Mouse (Mus musculus) erythroblast, embryonic 14.5 days (primary cell): Measurements from ENCODE around the gene Cd5l. TPM values are rescaled to one million over a fixed set of nuclear protein-coding genes. Genes with fewer than 3 reads are reported as not detected.
"Not testable (repeated sequence)": the region's sequence is repeated elsewhere in the genome, so short reads cannot be mapped to it uniquely, and the experiment has no call there.

ENCODE experiments used
- H3K27me3 ChIP-seq: 2 replicates; pipeline ENCODE4 v1.6.1; 2012; ENCODE audit warnings: inconsistent platforms; ENCODE audit not compliant: control insufficient read depth
- H3K36me3 ChIP-seq: 2 replicates; pipeline ENCODE4 v1.6.1; 2012; ENCODE audit warnings: mild to moderate bottlenecking, inconsistent platforms; ENCODE audit not compliant: control insufficient read depth
- H3K4me1 ChIP-seq: 2 replicates; pipeline ENCODE4 v1.6.1; 2012; ENCODE audit warnings: inconsistent platforms; ENCODE audit not compliant: control insufficient read depth
- H3K4me3 ChIP-seq: replicated peaks from 2 replicates; pipeline ENCODE3; 2012; ENCODE audit warnings: moderate library complexity, mild to moderate bottlenecking, inconsistent platforms
- H3K9me3 ChIP-seq: 2 replicates; pipeline ENCODE4 v1.6.1; 2012; ENCODE audit warnings: low read length, inconsistent platforms, mixed read lengths; ENCODE audit not compliant: control insufficient read depth
- GATA1 ChIP-seq: IDR thresholded peaks from 2 replicates; pipeline ENCODE4 v1.6.1; 2012; ENCODE audit warnings: low read length, inconsistent platforms, mixed read lengths
- TAL1 ChIP-seq: IDR thresholded peaks from 3 replicates; pipeline ENCODE4 v1.6.1; 2012; ENCODE audit warnings: low read length, inconsistent platforms, mixed read lengths
- polyA plus RNA-seq: library from polyadenylated mRNA; stranded (reverse); fragments of >175 nt; gene quantifications from 2 replicates; pipeline ENCODE4 v1.2.3, GENCODE M21; 2012

Cd5l gene
- 0.42 and 0.74 TPM in 2 replicates for polyA plus RNA-seq

DNA sequence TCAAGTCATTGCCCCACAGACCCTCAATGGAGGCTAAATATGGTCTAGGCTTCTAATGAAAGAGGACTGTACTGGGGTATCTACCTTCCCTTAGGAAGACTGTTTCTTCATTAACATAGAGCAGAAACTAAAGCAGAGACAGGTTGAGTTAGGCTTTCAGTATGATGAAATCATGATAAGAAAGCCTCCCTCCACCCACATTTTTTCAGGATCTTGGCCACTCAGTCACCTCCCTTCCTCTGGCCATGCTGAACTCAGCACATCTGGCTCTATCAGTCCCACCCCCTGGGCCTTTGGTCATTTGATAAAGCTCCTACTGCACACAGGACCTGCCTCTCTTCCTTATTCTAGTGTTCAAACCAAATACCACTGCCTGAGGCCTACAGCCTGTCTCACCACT, at the start of gene Cd5l:
TSS of gene Cd5l (plus strand) at position 301 of the 400 bp plus-strand sequence.
- H3K4me1 ChIP-seq: no peaks in the 10 kb centered on the region
- TF ChIP-seq TAL1 (no peak), GATA1 (no peak)
- no peaks in the 10 kb centered on the region for H3K36me3 ChIP-seq
- H3K9me3 ChIP-seq: no peaks in the 10 kb centered on the region
- H3K27me3 ChIP-seq: no peaks in the 10 kb centered on the region
- no peak within 1 kb of the TSS for H3K4me3 ChIP-seq

DNA sequence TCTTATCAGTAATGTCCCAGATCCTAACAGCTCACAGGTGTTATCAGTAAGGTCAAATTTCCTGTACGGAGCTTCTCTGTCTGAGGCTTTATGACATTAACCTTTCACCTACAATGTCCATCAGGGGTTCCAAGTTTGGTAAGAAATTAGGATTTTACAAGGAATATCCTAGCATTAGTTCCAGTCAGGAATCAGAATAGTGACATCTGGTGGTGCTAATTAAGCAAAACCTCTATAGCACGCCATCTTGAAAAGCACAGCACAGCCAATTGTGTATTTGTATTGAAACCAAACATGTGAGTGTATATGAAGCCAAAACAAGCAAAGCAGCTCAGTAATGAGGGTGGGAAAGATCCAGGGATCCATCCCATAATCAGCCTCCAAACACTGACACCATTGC, 47.8 kb upstream of the Cd5l start:
- TF ChIP-seq TAL1 (no peak), GATA1 (no peak)
- no peaks in the 10 kb centered on the region for H3K4me1 ChIP-seq

DNA sequence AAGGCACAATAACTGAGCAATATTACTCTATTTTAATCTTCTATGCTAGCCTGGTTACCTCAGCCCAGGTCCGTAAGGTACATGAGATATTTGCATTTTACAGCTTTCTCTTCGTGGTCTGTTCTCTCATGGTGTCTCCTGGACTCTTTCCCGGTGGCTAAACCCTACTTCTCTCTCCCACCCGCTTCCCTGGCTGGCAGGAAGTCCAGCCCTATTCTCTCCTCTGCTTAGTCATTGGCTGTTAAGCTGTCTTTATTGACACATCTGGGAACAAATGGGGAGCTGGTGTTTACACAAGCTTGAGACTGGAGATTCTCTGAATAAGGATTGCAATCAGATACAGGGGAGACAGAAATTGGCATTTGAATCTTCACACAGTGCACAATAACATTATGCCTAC, 35.1 kb upstream of the Cd5l start:
- Histone ChIP-seq H3K4me3 (no peak overlapping the region), H3K27me3 (no peaks in the 10 kb centered on the region), H3K4me1 (no peaks in the 10 kb centered on the region), H3K36me3 (no peaks in the 10 kb centered on the region), H3K9me3 (no peaks in the 10 kb centered on the region)
- TF ChIP-seq GATA1 (no peak), TAL1 (no peak)

More for the DNA sequence above, 47.8 kb upstream of the Cd5l start:
- Histone ChIP-seq H3K4me3 (no peak overlapping the region), H3K36me3 (no peaks in the 10 kb centered on the region), H3K27me3 (no peaks in the 10 kb centered on the region), H3K9me3 (no peaks in the 10 kb centered on the region)

GRCm38 (mm10) chr3:87323778-87324177, 33.9 kb upstream of the Cd5l start:
- Histone ChIP-seq H3K4me3 (no peak overlapping the region), H3K36me3 (no peaks in the 10 kb centered on the region), H3K27me3 (no peaks in the 10 kb centered on the region), H3K4me1 (no peaks in the 10 kb centered on the region), H3K9me3 (no peaks in the 10 kb centered on the region)
- no peak for TF ChIP-seq GATA1
- no peak for TF ChIP-seq TAL1

DNA sequence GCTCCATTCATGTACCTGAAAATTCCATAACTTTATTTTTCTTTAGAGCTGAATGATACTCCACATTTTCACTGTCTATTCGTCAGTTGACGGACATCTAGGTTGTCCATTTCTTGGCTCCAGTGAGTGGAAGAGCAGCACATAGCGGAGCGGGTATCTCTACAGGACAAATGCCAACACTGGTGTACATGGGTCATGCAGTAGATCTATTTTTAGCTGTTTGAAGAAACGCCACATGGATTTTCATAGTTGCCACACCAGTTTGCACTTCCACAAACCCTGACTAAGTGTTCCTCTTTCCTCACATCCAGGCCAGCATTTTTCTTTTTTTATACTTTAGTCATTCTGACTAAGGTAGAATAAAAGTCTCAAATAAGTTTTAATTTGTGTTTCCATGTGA, 19.8 kb upstream of the Cd5l start:
- H3K4me3 ChIP-seq: no peak overlapping the region
- TF ChIP-seq GATA1: no peak
- TF ChIP-seq TAL1: no peak

DNA sequence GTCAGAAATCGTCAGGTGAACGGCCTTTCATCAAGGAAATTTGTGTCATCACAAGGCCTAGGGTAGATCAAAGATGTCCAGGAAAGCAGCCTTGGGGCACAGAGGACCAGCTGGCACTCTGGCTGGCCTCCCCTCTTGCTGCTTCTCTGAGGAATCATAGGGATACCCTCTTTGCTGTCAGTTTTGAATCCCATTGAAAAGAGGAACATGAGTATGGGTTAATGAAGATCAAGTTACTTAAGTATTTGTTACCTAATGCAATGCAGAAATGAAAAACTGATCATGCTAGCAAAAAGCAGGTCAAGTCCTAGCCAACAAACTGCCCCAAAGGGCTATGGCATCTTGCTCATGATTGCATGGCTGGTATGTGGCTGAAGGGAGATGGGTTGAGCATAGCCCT, 6.7 kb upstream of the Cd5l start:
- H3K4me3 ChIP-seq, H3K27me3 ChIP-seq, H3K36me3 ChIP-seq, H3K9me3 ChIP-seq, H3K4me1 ChIP-seq: not testable (repeated sequence)

More for the DNA sequence above, 19.8 kb upstream of the Cd5l start:
- no peaks in the 10 kb centered on the region for H3K27me3 ChIP-seq
- no peaks in the 10 kb centered on the region for H3K36me3 ChIP-seq
- H3K9me3 ChIP-seq: no peaks in the 10 kb centered on the region
- H3K4me1 ChIP-seq: no peaks in the 10 kb centered on the region

GRCm38 (mm10) chr3:87359215-87359614, 1.5 kb downstream of the Cd5l start:
- TF ChIP-seq GATA1 (no peak), TAL1 (no peak)
- Histone ChIP-seq H3K36me3 (no peaks in the 10 kb centered on the region), H3K27me3 (no peaks in the 10 kb centered on the region), H3K4me3 (no peak overlapping the region), H3K9me3 (no peaks in the 10 kb centered on the region), H3K4me1 (no peaks in the 10 kb centered on the region)

DNA sequence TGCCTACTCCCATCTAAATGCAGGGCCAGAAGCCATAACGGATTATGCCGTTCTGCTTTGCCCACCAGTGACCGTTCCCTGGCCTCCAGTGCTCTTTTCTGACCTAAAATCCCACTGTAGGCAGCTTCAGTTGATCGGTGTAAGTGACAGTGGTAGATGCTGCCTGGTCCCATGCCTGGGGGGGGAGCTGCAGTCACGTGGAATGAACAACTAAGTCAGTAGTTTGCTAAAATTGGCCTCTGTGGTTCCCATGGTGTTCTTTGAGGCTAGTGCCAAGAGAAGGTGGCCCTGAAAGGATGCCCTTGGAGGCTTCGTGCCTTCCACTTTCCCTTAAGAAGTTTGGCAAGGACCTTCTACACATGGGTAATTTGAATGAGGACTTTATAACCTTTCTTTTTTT, 2.8 kb downstream of the Cd5l start:
- no peak overlapping the region for H3K4me3 ChIP-seq
- TF ChIP-seq GATA1 (no peak), TAL1 (no peak)
- no peaks in the 10 kb centered on the region for H3K9me3 ChIP-seq
- no peaks in the 10 kb centered on the region for H3K27me3 ChIP-seq
- no peaks in the 10 kb centered on the region for H3K36me3 ChIP-seq
- H3K4me1 ChIP-seq: no peaks in the 10 kb centered on the region

GRCm38 (mm10) chr3:87365691-87366090, 8.0 kb downstream of the Cd5l start:
- Histone ChIP-seq H3K27me3 (no peaks in the 10 kb centered on the region), H3K4me3 (no peak overlapping the region), H3K4me1 (no peaks in the 10 kb centered on the region), H3K9me3 (no peaks in the 10 kb centered on the region), H3K36me3 (no peaks in the 10 kb centered on the region)
- TF ChIP-seq TAL1: no peak

- Histone ChIP-seq H3K4me3 (no peak overlapping the region), H3K36me3 (no peaks in the 10 kb centered on the region), H3K27me3 (no peaks in the 10 kb centered on the region), H3K9me3 (no peaks in the 10 kb centered on the region), H3K4me1 (no peaks in the 10 kb centered on the region)
- TF ChIP-seq TAL1 (no peak), GATA1 (no peak)
Measured at GRCm38 (mm10) chr3:87367511-87367910, 9.8 kb downstream of the Cd5l start.

GRCm38 (mm10) chr3:87369181-87369580, 11.5 kb downstream of the Cd5l start:
- Histone ChIP-seq H3K4me3 (no peak overlapping the region), H3K36me3 (no peaks in the 10 kb centered on the region), H3K4me1 (no peaks in the 10 kb centered on the region), H3K27me3 (no peaks in the 10 kb centered on the region), H3K9me3 (no peaks in the 10 kb centered on the region)
- no peak for TF ChIP-seq TAL1
